Mouse (Mus musculus) neural tube, embryonic 11.5 days (tissue): ENCODE measurements around the gene Cep95. TPM values are rescaled to one million over a fixed set of nuclear protein-coding genes. Genes with fewer than 3 reads are reported as not detected.
"Not testable (repeated sequence)": the region's sequence is repeated elsewhere in the genome, so short reads cannot be mapped to it uniquely, and the experiment has no call there.

Source experiments
- ATAC-seq: fragments of 200-750 bp; cut with Nextera tagmentation; 2 replicates; pipeline ENCODE4 v1.8.0; 2017; ENCODE audit warnings: moderate number of reproducible peaks, mild to moderate bottlenecking, moderate TSS enrichment, moderate library complexity; ENCODE audit not compliant: insufficient read depth, low FRiP score, low TSS enrichment
- DNase-seq: peaks from one replicate; pipeline ENCODE4 v3.0.0-alpha.2; 2015; ENCODE audit warnings: low spot score
- H3K27ac ChIP-seq: fragments of 300-500 bp; sonication (generic); 2 replicates; pipeline ENCODE4 v1.5.1; 2014; ENCODE audit warnings: low read depth, mild to moderate bottlenecking, low read length
- H3K27me3 ChIP-seq: fragments of 300-500 bp; sonication (generic); 2 replicates; pipeline ENCODE4 v1.6.1; 2014; ENCODE audit warnings: mild to moderate bottlenecking, low read length, mixed read lengths; ENCODE audit not compliant: control insufficient read depth, insufficient read depth
- H3K36me3 ChIP-seq: fragments of 300-500 bp; sonication (generic); 2 replicates; pipeline ENCODE4 v1.6.1; 2014; ENCODE audit warnings: mild to moderate bottlenecking, low read length, moderate library complexity, mixed read lengths; ENCODE audit not compliant: control insufficient read depth, insufficient read depth
- H3K4me1 ChIP-seq: fragments of 300-500 bp; sonication (generic); 2 replicates; pipeline ENCODE4 v1.6.1; 2014; ENCODE audit warnings: low read length, mixed read lengths; ENCODE audit not compliant: control insufficient read depth, insufficient read depth
- H3K4me2 ChIP-seq: fragments of 300-500 bp; sonication (generic); 2 replicates; pipeline ENCODE4 v1.6.1; 2014; ENCODE audit warnings: low read depth, mild to moderate bottlenecking, moderate library complexity
- H3K4me3 ChIP-seq: fragments of 300-500 bp; sonication (generic); 2 replicates; pipeline ENCODE4 v1.5.1; 2014; ENCODE audit warnings: low read depth, low read length
- H3K9ac ChIP-seq: fragments of 300-500 bp; sonication (generic); 2 replicates; pipeline ENCODE4 v1.6.1; 2014; ENCODE audit warnings: mild to moderate bottlenecking, low read length
- H3K9me3 ChIP-seq: fragments of 300-500 bp; sonication (generic); 2 replicates; pipeline ENCODE4 v1.6.1; 2016; ENCODE audit warnings: low read length; ENCODE audit not compliant: control insufficient read depth
- whole genome bisulfite sequencing: fragments of 180-500 bp; shearing (Covaris S2); extraction: QIAGEN DNeasy Blood & Tissue Kit; methylation state at CpG from one replicate; pipeline ENCODE4 v1.1.7; 2014; 5-methylcytosine and 5-hydroxymethylcytosine counted together
- polyA plus RNA-seq: library from polyadenylated mRNA; unstranded; fragments of >200 nt; fragmentation: Nextera tagmentation; extraction: Ambion mirVana; gene quantifications from 2 replicates; pipeline ENCODE4 v1.2.1, GENCODE M21; 2014

Gene Cep95
- polyA plus RNA-seq: 19.0 and 22.9 TPM in 2 replicates

- Histone ChIP-seq H3K4me2 (peak within 1 kb of the TSS; percentile 48), H3K9ac (peak within 1 kb of the TSS; percentile 100), H3K36me3 (peaks cover 3% of the 10 kb centered on the region), H3K4me1 (peaks cover 6% of the 10 kb centered on the region), H3K27me3 (no peaks in the 10 kb centered on the region), H3K4me3 (peak within 1 kb of the TSS; percentile 87), H3K27ac (peak within 1 kb of the TSS; percentile 97), H3K9me3 (no peaks in the 10 kb centered on the region)
- ATAC-seq (peak; percentile 90), DNase-seq (peak; percentile 98)
- under 1% methylated on average over 58 of the region's 58 CpGs for WGBS
These were observed at the start of gene Cep95, which contains the start of gene Ddx5 for GRCm38 (mm10) chr11:106788775-106789459. Cep95 (plus strand) TSS chr11:106789252. Ddx5 (minus strand) TSS chr11:106789185.

- DNase-seq, ATAC-seq, H3K4me2 ChIP-seq, H3K4me3 ChIP-seq, H3K27me3 ChIP-seq, H3K4me1 ChIP-seq, H3K27ac ChIP-seq, H3K36me3 ChIP-seq, H3K9ac ChIP-seq, H3K9me3 ChIP-seq: not testable (repeated sequence)
- WGBS: 90% methylated on average over 8 of the region's 8 CpGs
These were observed 48.3 kb upstream of the Cep95 start for GRCm38 (mm10) chr11:106740724-106741123.

- 48% methylated on average over 6 of the region's 6 CpGs for WGBS
- no peak overlapping the region for H3K4me3 ChIP-seq
- H3K27ac ChIP-seq: no peak overlapping the region
- no peak; the same call in 1 of the 2 replicates for ATAC-seq
- H3K4me1 ChIP-seq: peaks cover 4% of the 10 kb centered on the region
- no peaks in the 10 kb centered on the region for H3K27me3 ChIP-seq
- no peak overlapping the region for H3K9ac ChIP-seq
- peak; percentile 78 for DNase-seq
- H3K9me3 ChIP-seq: no peaks in the 10 kb centered on the region
- H3K36me3 ChIP-seq: no peaks in the 10 kb centered on the region
- no peak overlapping the region for H3K4me2 ChIP-seq
These were observed 47.8 kb upstream of the Cep95 start for GRCm38 (mm10) chr11:106741232-106741631.

GRCm38 (mm10) chr11:106741826-106742225 lies 47.2 kb upstream of the Cep95 start:
- Histone ChIP-seq H3K4me1 (peaks cover 4% of the 10 kb centered on the region), H3K9me3 (no peaks in the 10 kb centered on the region), H3K9ac (no peak overlapping the region), H3K4me2 (no peak overlapping the region), H3K27me3 (no peaks in the 10 kb centered on the region), H3K27ac (no peak overlapping the region), H3K36me3 (no peaks in the 10 kb centered on the region), H3K4me3 (no peak overlapping the region)
- ATAC-seq (no peak), DNase-seq (no peak)
- 88% methylated on average over 3 of the region's 3 CpGs for WGBS

- Histone ChIP-seq H3K4me3 (no peak overlapping the region), H3K4me1 (no peaks in the 10 kb centered on the region), H3K9me3 (no peaks in the 10 kb centered on the region), H3K4me2 (no peak overlapping the region), H3K9ac (no peak overlapping the region), H3K27ac (no peak overlapping the region), H3K27me3 (no peaks in the 10 kb centered on the region), H3K36me3 (no peaks in the 10 kb centered on the region)
- DNase-seq (no peak), ATAC-seq (no peak)
- 60% methylated on average over 6 of the region's 6 CpGs for WGBS
These were observed 46.6 kb upstream of the Cep95 start for GRCm38 (mm10) chr11:106742388-106742841.

- H3K9me3 ChIP-seq: no peaks in the 10 kb centered on the region
- no peak overlapping the region for H3K9ac ChIP-seq
- WGBS: 86% methylated on average over 5 of the region's 5 CpGs
- H3K27me3 ChIP-seq: no peaks in the 10 kb centered on the region
- H3K4me1 ChIP-seq: no peaks in the 10 kb centered on the region
- H3K4me2 ChIP-seq: no peak overlapping the region
- DNase-seq: no peak
- ATAC-seq: no peak
- no peak overlapping the region for H3K27ac ChIP-seq
- H3K4me3 ChIP-seq: no peak overlapping the region
- no peaks in the 10 kb centered on the region for H3K36me3 ChIP-seq
These were observed 44.1 kb upstream of the Cep95 start for GRCm38 (mm10) chr11:106744949-106745348.

- H3K27ac ChIP-seq, H3K9ac ChIP-seq, ATAC-seq, DNase-seq, H3K4me3 ChIP-seq, H3K9me3 ChIP-seq, H3K4me2 ChIP-seq, H3K4me1 ChIP-seq, H3K36me3 ChIP-seq, H3K27me3 ChIP-seq: not testable (repeated sequence)
- 97% methylated on average over 7 of the region's 7 CpGs for WGBS
These were observed 39.4 kb upstream of the Cep95 start for GRCm38 (mm10) chr11:106749557-106750120.

- H3K27ac ChIP-seq: no peak within 1 kb of the TSS
- H3K27me3 ChIP-seq: no peaks in the 10 kb centered on the region
- no peak for ATAC-seq
- H3K9me3 ChIP-seq: no peaks in the 10 kb centered on the region
- no peak for DNase-seq
- WGBS: 88% methylated on average over 13 of the region's 13 CpGs
- H3K4me1 ChIP-seq: no peaks in the 10 kb centered on the region
- no peak within 1 kb of the TSS for H3K4me3 ChIP-seq
- H3K9ac ChIP-seq: no peak within 1 kb of the TSS
- no peaks in the 10 kb centered on the region for H3K36me3 ChIP-seq
- no peak within 1 kb of the TSS for H3K4me2 ChIP-seq
These were observed 38.8 kb upstream of the Cep95 start, which contains the start of gene Pecam1 for GRCm38 (mm10) chr11:106750121-106750751. Pecam1 (minus strand) TSS chr11:106750628.
